Mouse (Mus musculus) embryonic stem cell, embryonic (primary cell): ENCODE results near the gene Fam126b.

ENCODE experiments used
- CTCF ChIA-PET, 4 experiments: fragments of 300-600 bp in 2 of 4; fragments of 350-600 bp in 2 of 4; sonication (Branson Sonifier 250); formaldehyde crosslinking; loops; one replicate each; lab custom pipeline; 2022; ENCODE audit warnings: inconsistent platforms in 2 of 4; lab: Charles Lee
- POLR2A ChIA-PET, 4 experiments: fragments of 300-600 bp in 2 of 4; fragments of 350-600 bp in 2 of 4; sonication (Branson Sonifier 250); formaldehyde crosslinking; loops; one replicate each; lab custom pipeline; 2022; ENCODE audit warnings: antibody characterized with exemption in 4 of 4, inconsistent platforms in 1 of 4; lab: Charles Lee

Gene Fam126b

DNA sequence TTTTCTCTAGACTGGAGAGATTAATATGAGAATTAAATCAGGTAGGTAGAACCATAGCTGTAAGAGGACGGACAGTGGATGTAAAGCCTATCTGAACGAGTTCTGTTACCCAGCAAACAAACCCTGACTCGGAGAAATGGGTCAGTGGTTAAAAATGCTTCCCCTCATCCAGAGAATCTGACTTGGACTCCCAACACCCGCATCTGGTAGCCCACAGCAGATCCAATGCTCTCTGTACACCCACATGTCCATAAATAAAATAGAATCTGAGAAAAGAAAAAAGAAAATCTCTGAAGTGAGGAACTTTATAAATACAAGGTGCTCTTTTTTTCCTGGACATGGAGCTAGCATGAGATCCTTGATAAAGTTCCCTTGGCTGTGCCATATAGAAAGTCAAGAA lies 88.4 kb downstream of the Fam126b start:
- ChIA-PET POLR2A (interaction anchor here in 1 of 4 experiments (0.8 to 1.3 kb wide), 2 partner anchors 58 to 97 kb away, joined by 3 to 5 read pairs; no protein-coding TSS in a partner anchor), CTCF (no interaction called here)

DNA sequence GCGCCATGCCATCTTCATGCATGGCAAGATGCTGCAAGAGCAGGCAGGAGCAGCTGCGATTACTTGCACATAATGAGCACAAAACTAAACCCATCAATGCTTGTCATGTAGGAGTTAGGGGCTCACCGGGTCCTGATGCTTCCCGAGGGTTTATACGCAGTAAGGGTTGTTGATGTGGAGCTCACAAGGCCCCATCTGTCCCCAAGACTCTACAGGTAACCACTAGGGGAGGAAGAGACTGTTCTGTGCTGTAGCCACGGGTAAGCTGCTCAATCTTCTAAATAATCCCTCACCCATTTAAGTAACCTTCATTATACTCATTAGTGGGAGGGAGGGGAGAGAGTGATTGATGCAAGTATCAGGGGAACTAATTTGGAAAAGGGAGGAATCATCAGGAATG lies 90.5 kb downstream of the Fam126b start:
- POLR2A ChIA-PET = interaction anchor here in 3 of 4 experiments (1.1 to 2.2 kb wide), 4 partner anchors 9 to 11 kb away, joined by 3 to 12 read pairs (median 5); partner anchors contain the start of gene Orc2 (in 3 of the 3)
- CTCF ChIA-PET = no interaction called here

DNA sequence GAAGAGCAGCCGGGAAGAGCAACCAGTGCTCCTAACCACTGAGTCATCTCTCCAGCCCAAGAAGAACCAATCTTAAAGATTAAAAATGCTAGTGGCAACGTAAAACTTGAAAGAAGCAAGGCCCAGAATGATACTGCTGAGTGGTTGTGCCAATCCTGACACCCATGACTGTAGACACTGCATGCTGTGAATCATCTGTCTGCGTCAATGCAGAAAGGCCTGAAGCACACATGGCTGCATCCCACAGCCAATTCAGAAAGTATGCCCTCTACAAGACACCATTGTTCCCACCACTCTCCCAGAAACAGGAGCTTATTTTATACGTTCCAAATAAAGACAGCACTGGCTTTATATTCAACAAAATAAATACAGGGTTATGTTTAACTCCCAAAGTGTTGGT lies 103.5 kb downstream of the Fam126b start:
- CTCF ChIA-PET = no interaction called here
- POLR2A ChIA-PET = interaction anchor here in 2 of 4 experiments (1.0 to 1.8 kb wide), 3 partner anchors 20 to 60 kb away, joined by 3 to 5 read pairs (median 4); partner anchors contain the start of gene Clk1 (in 1 of the 2)

DNA sequence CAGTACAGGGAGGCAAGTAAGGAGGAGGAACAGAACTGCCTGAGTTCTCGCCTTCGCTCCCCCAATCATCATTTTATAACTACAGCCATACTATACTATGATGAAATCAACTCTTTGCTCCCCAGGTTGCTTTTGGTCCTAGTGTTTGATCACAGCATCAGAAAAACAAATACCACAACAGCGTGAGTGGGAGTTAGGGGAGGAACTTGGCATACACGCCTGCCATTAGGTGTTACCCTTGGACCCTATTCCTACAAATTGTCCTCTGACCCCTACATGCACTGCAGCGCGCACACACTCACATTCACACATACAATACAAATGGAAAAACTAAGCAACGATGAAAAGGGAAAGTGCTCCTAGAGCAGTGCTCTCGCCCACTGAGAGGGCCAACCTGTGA lies 110.5 kb downstream of the Fam126b start:
- CTCF ChIA-PET = interaction anchor here in 1 of 4 experiments (0.5 kb wide), 1 partner anchor 206 kb away, joined by 3 read pairs; no protein-coding TSS in a partner anchor
- POLR2A ChIA-PET = interaction anchor here in 2 of 4 experiments (1.1 to 2.3 kb wide), 5 partner anchors 17 to 52 kb away, joined by 3 to 12 read pairs (median 7); partner anchors contain the start of genes Clk1 (in 2 of the 2) and Orc2 (in 1 of the 2)
